Mouse (Mus musculus) macrophage (primary cell): ENCODE results near the gene Il22. TPM values are rescaled to one million over a fixed set of nuclear protein-coding genes. Genes with fewer than 3 reads are reported as not detected.
"Not testable (repeated sequence)": the region's sequence is repeated elsewhere in the genome, so short reads cannot be mapped to it uniquely, and the experiment has no call there.

Experiments
- H3K27ac ChIP-seq: fragments of 350-480 bp; formaldehyde crosslinking; 2 replicates; pipeline ENCODE4 v1.9.0; 2021
- H3K36me3 ChIP-seq: fragments of 350-480 bp; formaldehyde crosslinking; 2 replicates; pipeline ENCODE4 v1.9.0; 2021; ENCODE audit errors: inconsistent target
- H3K4me3 ChIP-seq: fragments of 350-480 bp; formaldehyde crosslinking; 2 replicates; pipeline ENCODE4 v1.9.0; 2021; ENCODE audit errors: inconsistent target
- H3K79me2 ChIP-seq: fragments of 350-480 bp; formaldehyde crosslinking; 2 replicates; pipeline ENCODE4 v1.9.0; 2021; ENCODE audit errors: inconsistent target
- WGBS: methylation state at CpG from one replicate; pipeline ENCODE4 v1.1.7; 2026; ENCODE audit warnings: inconsistent platforms; ENCODE audit not compliant: missing documents; 5-methylcytosine and 5-hydroxymethylcytosine counted together
- polyA plus RNA-seq: library from polyadenylated mRNA; stranded (reverse); fragments of 250-400 nt; gene quantifications from 3 replicates; pipeline ENCODE4 v1.2.4, GENCODE M21; 2018; ENCODE audit warnings: inconsistent platforms
- total RNA-seq, 78 experiments: library from RNA; depleted of rRNA; stranded (reverse); fragments of 250-400 nt; gene quantifications; 1 replicate in 9 of 78; 2 replicates in 24 of 78; 3 replicates in 43 of 78; 4 replicates in 2 of 78; pipeline ENCODE4 v1.2.4; 2018; ENCODE audit warnings: inconsistent platforms in 56 of 78

Il22 gene
- not detected for total RNA-seq (2018; cell fraction: chromatin; rRNA removed)
- not detected for total RNA-seq (2018; cell fraction: cytosol; rRNA removed)
- total RNA-seq (2018; cell fraction: nucleus; rRNA removed): not detected
- polyA plus RNA-seq: not detected in 3 replicates

DNA sequence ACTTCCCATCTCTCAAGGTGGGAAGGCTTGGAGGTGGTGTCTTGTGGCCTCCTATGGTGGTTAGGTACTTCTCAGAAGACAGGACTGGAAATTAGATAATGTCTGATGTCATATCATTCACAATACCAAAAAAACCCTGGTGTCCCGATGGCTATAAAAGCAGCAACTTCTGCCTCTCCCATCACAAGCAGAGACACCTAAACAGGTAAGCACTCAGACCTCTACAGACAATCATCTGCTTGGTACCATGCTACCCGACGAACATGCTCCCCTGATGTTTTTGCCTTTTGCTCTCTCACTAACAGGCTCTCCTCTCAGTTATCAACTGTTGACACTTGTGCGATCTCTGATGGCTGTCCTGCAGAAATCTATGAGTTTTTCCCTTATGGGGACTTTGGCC, at the start of gene Il22:
TSS of gene Il22 (plus strand) at position 301 of the 400 bp plus-strand sequence.
- H3K36me3 ChIP-seq: no peaks in the 10 kb centered on the region

DNA sequence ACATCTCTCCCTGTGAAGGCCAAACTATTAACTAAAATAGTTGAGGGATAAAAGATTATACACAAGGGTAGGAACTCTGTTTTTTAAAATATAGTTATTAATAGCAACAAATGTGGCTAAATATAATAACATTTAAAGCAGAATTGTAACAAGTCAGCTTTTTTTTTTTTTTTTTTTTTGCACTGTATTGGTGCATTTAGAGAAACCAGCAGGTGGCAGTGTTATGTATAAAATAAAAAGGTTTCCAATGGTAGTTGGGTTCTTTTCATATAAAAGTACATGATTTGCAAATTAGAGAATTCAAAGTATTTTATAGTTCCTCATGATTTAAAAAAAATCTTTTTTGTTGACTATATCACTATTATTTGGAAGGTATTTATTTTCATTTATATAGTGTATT, 48.8 kb upstream of the Il22 start:
- no peaks in the 10 kb centered on the region for H3K79me2 ChIP-seq
- H3K36me3 ChIP-seq: 0 out of 2 replicates have a peak, but pooled peaks cover 7% of the 10 kb centered on the region
- no peak overlapping the region for H3K4me3 ChIP-seq
- no peak overlapping the region for H3K27ac ChIP-seq

More for the DNA sequence above, at the start of gene Il22:
- no peak within 1 kb of the TSS for H3K4me3 ChIP-seq
- H3K79me2 ChIP-seq: no peaks in the 10 kb centered on the region
- no peak within 1 kb of the TSS for H3K27ac ChIP-seq
- WGBS: 94% methylated on average over 4 of the region's 4 CpGs

DNA sequence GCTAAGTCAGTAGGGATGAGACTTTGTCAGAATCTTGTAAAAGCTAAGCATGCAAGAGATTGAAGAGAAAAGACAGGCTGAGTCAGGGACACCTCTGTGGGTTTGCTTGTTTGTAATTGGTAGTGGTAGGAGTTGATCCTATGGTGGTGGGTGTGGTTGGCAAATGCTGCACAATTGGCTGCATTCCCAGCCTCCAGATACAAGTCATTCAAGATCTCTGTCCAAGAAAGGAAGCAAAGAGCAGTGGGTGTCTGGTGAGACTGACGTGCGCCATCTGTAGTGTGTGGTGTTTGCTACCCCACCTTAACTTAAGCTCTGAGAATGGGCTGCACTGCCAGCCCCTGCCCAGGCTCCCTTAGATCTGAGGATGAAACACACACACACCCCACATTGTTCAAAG, 43.6 kb upstream of the Il22 start:
- H3K27ac ChIP-seq: no peak overlapping the region
- 0 out of 2 replicates have a peak, but pooled peaks cover 7% of the 10 kb centered on the region for H3K36me3 ChIP-seq
- H3K79me2 ChIP-seq: no peaks in the 10 kb centered on the region
- H3K4me3 ChIP-seq: no peak overlapping the region
- WGBS: 95% methylated on average over 2 of the region's 2 CpGs

DNA sequence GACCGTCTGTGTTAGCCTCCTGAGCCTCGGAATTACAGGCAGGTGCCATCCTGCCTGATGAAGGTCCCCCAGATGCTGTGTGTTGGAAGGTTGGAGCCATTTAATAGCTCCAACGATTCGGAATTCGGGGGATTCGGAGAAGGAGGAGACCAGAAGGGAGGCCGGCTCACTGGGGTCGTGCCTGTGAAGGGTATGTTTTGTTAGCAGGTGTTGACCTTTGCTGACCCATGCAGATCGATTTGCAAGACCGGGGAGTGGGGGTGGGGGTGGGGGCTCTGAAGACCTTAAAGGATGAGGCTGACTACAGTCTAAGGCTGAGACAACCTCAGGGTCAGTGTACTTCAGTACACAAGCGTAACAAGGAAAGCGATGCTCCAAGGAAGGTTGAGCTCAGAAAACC, 35.5 kb upstream of the Il22 start:
- Histone ChIP-seq H3K4me3 (no peak overlapping the region), H3K36me3 (no peaks in the 10 kb centered on the region), H3K27ac (no peak overlapping the region), H3K79me2 (no peaks in the 10 kb centered on the region)
- WGBS: 94% methylated on average over 12 of the region's 12 CpGs

DNA sequence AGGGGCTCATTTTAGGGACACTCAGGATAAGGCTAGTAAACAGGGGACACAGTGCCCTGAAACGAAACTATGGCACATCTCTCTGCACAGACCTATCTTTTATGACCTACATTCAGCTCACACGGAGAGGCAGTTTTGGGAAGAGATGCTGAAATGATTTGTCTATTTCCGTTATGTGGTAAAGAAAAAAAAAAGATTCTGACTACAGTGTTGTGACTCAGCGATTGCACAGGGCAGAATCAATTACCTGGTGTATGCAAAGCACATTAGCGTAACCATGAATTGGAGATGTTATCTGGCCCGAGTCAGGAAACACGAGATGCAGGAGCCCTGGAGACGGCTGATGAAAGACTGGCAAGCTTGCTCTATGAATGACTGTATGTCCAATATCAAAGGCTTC, 32.3 kb upstream of the Il22 start:
- no peaks in the 10 kb centered on the region for H3K79me2 ChIP-seq
- 8% methylated on average over 8 of the region's 8 CpGs for WGBS

DNA sequence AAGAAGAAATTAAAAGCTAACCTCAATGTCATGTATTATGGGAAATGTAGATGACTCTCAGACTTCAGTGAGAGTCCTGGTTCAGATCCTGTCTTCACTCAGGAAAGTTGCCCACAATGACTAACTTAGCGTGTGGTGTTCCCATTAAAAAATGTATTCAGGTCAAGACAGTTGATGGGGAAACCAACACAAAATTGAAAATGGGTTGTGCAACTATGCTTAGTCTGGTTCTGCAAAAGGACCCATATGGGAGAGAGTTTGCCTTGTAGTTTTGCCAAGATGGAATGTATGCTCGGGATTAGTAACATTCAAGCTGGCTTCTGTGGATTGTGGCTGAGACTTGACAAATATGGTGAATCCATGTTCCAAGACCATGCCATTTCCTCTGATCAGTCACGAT, 31.9 kb upstream of the Il22 start:
- Histone ChIP-seq H3K4me3 (no peak overlapping the region), H3K27ac (no peak overlapping the region), H3K79me2 (no peaks in the 10 kb centered on the region), H3K36me3 (no peaks in the 10 kb centered on the region)
- WGBS: 70% methylated on average over 3 of the region's 3 CpGs

More for the DNA sequence above, 32.3 kb upstream of the Il22 start:
- no peak overlapping the region for H3K4me3 ChIP-seq
- H3K27ac ChIP-seq: no peak overlapping the region
- H3K36me3 ChIP-seq: no peaks in the 10 kb centered on the region

DNA sequence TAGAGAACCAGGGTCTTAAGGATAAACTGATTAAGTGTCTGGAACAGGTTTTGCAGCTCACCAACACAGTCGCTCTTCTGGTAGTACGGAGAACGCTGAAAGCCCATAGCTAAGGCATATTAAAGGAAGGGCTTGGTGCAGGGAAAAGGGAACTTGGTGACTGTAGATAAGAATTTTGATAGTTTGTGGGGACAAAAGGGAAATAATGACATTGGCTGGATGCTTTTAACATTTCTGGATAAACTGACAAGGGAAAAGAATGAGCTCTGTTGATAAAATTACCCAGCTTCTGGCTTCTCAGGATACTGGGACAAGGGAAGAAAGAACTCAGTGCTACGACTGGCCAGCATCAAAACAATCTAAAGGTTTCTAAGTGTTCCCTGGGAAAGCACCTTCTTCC, 29.2 kb upstream of the Il22 start:
- not testable (repeated sequence) for H3K36me3 ChIP-seq, H3K4me3 ChIP-seq, H3K27ac ChIP-seq, H3K79me2 ChIP-seq
- WGBS: 40% methylated on average over 4 of the region's 4 CpGs

DNA sequence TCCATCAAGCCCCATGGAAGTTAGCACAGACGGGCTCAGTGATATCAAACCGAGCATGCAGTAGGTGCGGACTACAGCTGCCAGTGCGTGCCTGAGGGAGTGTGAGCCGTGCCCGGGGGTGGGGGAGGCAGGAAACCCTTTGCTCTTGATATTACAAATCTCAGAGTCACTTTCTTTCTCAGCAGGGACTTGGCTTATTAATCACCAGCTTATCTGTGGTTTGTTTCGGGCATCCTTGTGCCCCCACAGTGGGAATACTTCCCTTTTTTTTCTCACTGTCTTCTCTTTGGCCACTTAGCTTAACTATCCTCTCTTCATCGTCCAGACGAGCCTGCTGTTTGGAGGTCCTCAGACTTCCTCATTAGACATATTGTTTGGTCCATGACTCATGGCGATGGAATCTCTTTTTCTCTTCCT, 26.0 kb upstream of the Il22 start:
- 3% methylated on average over 9 of the region's 10 CpGs for WGBS
- H3K79me2 ChIP-seq: no peaks in the 10 kb centered on the region
- no peaks in the 10 kb centered on the region for H3K36me3 ChIP-seq
- no peak overlapping the region for H3K27ac ChIP-seq
- no peak overlapping the region for H3K4me3 ChIP-seq

DNA sequence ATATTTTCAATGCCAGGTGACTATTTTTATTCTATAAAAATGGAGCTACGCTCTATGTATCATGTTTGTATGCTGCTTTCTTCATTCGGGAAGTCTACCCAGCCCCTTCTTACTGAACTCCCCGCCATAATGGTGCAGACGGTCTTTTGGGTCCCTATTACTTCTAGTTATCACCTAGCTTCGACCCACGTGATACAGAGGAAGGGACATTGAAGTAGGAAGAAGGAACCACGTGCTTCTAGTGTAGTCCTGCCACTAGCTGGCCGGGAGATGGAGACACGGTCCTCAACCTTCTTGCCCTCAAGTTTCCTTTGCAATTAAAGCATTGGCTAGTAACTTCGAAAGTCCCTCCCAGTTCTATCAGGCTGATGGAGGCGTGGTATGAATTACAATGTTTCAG, 25.5 kb upstream of the Il22 start:
- 87% methylated on average over 11 of the region's 11 CpGs for WGBS

DNA sequence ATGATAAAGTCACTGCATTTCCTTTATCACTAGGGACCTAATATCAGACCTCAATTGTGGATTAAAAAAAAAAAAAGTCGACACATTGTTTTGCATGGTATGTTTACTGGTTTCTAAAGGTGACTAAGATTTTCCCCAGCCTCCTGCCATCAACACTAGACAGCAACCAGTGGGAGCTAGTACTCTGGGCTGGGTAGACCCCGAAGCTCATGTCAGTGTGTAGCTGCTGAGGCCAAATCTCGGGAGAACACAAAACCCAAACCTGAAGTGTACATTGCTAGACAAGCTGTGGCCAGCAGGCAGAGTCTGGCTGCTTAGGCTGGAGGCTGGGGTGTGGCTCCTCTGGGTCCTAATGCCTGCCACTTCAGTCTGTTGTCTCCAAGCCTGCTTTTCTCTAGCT, 9.6 kb upstream of the Il22 start:
- not testable (repeated sequence) for H3K4me3 ChIP-seq, H3K36me3 ChIP-seq, H3K79me2 ChIP-seq, H3K27ac ChIP-seq
- WGBS: 0% methylated on average over 3 of the region's 3 CpGs

More for the DNA sequence above, 25.5 kb upstream of the Il22 start:
- Histone ChIP-seq H3K27ac (no peak overlapping the region), H3K4me3 (no peak overlapping the region), H3K79me2 (no peaks in the 10 kb centered on the region), H3K36me3 (no peaks in the 10 kb centered on the region)

DNA sequence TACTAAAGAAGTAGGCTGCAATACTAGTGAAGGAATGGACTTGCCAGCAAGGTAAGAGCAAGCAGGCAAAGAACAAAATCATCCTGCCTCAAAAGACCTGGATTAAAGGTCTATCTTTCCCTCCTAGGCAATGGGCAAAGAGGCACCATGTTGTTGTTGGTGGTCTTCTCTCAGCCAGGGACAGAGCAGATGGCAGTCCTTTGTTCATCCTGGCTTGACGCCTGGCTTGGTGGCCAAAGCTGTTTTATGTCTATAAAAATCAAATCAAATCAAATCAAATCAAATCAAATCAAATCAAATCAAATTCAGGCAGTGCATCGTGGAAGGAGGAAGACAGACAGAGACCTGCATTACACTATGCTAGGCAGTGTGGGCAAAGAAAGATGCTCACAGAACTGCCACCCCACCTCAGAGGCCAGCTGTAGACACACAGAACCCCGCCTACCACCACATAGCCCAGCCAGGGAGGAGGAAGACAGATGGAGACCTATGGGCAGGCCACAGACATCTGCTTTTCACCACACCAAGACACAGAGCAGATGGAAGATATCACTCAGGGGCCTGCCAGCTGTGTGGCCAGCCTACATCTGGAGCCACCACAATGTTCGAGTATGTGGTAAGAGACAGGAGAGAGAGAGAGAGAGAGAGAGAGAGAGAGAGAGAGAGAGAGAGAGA, 11.1 kb downstream of the Il22 start:
- not testable (repeated sequence) for H3K36me3 ChIP-seq, H3K79me2 ChIP-seq, H3K4me3 ChIP-seq, H3K27ac ChIP-seq
- WGBS: 71% methylated on average over 2 of the region's 4 CpGs

DNA sequence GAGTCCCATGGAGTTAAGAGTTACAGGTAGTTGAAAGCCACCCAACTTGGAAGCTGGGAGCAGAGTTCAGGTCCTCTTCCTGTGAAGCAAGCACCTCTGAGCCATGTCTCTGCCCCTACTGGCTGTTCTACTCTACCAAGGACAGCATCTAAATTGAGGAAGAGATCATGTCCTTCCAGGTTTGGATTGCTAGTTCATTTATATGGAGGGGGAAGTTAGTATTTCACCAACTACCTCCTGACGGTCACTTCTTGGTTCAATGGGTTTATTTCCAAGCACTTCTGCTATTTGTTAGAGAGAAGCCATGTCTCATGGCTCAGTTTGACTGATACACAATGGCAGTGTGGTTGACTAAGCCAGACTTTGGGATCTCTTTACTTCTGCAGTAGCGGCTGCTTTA, 22.9 kb downstream of the Il22 start:
- WGBS: no CpG with 5 or more reads among the region's 2 CpGs
- H3K79me2 ChIP-seq, H3K4me3 ChIP-seq, H3K36me3 ChIP-seq, H3K27ac ChIP-seq: not testable (repeated sequence)

DNA sequence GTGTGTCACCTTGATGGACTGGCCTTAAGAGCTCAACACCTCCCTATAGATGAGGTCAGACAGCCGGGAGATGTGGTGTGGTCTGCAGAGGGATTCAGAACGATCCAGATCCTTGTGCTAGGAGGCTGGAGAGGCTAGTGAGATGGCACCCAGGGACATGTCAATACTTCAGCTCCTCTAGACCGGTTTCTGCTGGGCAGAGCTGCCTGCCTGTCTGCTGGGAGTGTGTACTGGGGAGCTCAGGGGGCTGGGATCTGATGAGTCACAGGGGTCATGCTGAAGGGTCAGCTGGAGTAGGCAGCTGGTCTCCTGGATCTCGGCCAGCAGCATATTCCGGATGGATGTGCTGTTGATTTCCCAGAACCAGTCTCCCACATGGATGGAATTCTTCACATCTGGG, 27.9 kb downstream of the Il22 start:
- H3K27ac ChIP-seq, H3K4me3 ChIP-seq, H3K36me3 ChIP-seq, H3K79me2 ChIP-seq: not testable (repeated sequence)
- WGBS: no CpG with 5 or more reads among the region's 5 CpGs

DNA sequence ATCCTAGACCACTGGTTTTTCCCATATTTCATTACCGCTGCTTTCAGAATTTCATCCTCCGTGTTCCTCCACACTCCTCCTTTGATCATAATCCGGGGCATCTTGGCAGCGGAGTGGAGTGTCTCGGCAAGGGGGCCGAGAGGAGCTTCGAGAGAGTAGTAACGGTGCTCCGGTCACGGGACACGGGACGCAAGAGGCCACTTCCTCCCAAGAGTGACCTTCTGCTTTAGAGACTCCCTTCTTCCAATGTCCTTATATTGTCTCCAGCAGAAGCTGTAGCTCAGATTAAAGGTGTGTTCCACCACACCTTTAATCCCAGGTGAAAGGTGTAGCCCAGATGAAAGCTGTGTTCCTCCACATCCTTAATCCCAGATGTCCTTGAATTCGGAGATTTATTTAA, 35.9 kb downstream of the Il22 start, which contains the start of gene Gm32717:
TSS of gene Gm32717 (minus strand) at position 101 of the 400 bp plus-strand sequence.
- WGBS: no CpG with 5 or more reads among the region's 13 CpGs
- not testable (repeated sequence) for H3K79me2 ChIP-seq, H3K4me3 ChIP-seq, H3K27ac ChIP-seq, H3K36me3 ChIP-seq

DNA sequence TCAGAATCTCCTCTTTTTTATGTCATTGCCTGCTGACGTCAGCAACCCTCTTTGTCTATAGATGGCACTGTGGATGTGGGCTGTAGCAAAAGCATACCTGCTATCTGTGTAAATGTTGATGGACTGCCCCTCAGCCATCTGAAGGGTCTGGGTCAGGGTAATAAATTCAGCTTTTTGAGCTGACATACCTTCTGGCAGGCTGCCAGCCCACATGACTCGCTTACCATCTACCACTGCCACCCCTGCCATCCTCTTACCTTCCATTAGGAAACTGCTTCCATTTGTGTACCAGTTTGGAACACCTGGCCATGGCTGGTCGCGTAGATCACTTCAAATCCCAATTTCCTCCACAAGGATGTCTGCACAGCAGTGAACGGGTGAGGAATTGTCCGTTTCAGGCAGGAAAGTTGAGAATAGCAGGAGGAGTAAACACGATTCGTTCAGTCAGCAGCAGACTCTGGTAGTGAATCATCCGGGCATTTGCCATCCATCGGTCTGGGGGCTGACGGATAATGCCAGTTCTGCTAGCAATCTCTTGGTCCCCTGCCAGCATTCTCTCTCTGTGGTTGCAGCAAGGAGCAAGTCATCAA, 44.4 kb downstream of the Il22 start:
- not testable (repeated sequence) for H3K4me3 ChIP-seq, H3K27ac ChIP-seq, H3K79me2 ChIP-seq, H3K36me3 ChIP-seq
- WGBS: 76% methylated on average over 11 of the region's 11 CpGs
